Mouse (Mus musculus) heart, postnatal 36 days (tissue): Measurements from ENCODE around the gene Lrrc39. TPM values are rescaled to one million over a fixed set of nuclear protein-coding genes. Genes with fewer than 3 reads are reported as not detected.

Experiments used
- DNase-seq, 2 experiments: peaks; one replicate each; pipeline ENCODE4 v3.0.0; 2021 to 2022
- intact Hi-C: fragments of 180-260 bp; cut with DNase I; formaldehyde crosslinking; loops from one replicate; pipeline ENCODE4 v1.15.1; 2025
- total RNA-seq, 2 experiments: library from RNA; stranded (reverse); gene quantifications; 2 replicates each; pipeline ENCODE4 v1.2.3; 2021

The Lrrc39 gene
- total RNA-seq, 2 experiments from 2014 or later: 74.1 to 75.1 TPM

GRCm38 (mm10) chr3:116601005-116601404 is 38.2 kb downstream of the Lrrc39 start:
- intact Hi-C loops: no loop called here
- DNase-seq: no peak

DNA sequence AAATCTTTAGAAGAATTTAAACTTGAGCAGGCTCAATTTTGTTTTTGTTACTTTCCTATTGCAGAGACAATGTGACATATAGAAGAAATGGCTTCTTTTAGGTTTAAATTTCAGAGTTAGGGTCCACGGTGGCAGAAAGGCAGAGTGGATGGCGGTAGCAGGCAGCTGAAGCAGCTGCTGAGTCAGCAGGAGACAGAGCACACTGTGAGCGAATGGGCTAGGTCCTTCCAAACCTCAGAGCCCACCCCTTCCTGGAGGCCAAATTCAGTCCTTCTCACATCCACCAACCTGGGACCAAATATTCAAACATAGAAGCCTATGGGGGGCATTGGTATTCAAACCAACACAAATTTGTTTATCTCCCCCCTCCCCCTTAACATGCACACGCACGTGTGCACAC is 39.0 kb downstream of the Lrrc39 start:
- intact Hi-C loops: no loop called here
- no peak for DNase-seq

GRCm38 (mm10) chr3:116604570-116604969 is 41.8 kb downstream of the Lrrc39 start:
- DNase-seq: no peak
- intact Hi-C loops: no loop called here

GRCm38 (mm10) chr3:116614295-116614892 is 51.6 kb downstream of the Lrrc39 start, which contains the start of gene Trmt13:
Gene Trmt13 (minus strand): TSS chr3:116614587.
- DNase-seq: no peak
- intact Hi-C loops: no loop called here

DNA sequence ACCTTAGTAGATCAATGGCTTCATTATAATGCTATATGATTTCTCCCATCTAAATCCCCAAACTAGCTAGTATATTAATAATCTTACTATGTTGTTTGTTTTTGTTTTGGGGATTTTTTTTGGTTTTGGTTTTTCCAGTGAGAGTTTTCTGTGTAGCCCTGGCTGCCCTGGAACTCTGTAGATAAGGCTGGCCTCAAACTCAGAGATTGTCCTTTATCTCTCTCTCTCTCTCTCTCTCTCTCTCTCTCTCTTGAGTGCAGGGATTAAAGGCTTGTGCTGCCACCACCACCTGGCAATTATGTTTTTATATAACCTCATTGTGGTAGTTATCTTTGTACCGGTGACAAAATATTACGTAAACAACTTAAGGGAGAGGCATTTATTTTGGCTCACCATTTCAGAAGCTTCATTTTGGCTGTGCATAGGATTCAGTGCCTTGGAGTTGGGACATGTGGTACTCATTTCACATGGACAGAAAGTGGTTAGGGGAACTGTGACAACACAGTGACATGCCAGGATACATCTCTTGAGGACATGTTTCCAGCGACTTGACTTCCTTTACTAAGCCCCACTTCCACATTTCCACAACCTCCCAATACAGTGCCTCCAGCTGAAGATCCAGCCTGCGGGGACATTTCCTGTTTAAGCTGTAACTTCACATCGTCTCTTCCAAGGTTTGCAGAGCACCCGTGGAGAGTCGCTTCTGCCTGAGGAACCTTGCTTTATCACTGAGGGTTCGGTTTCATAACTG is 52.7 kb downstream of the Lrrc39 start:
- intact Hi-C loops: no loop called here
- DNase-seq: no peak

DNA sequence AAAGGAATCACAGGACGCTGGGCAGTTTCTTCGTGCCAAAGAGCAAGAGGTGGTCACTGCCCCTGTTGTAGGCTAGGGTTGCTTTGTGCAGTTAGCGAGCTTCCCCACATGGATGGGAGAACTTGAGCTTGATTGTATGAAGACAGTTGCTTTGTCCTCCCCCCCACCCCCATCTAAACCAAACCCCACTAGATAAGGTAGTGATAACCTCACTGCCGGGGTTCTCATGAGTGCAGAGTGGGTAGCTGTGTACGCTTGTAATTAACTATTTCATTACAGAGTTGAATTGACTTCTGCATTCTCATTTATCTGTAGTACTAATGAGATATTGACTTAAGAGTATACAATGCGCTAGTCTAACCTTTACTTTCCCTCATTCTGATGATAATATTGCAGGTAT is 56.1 kb downstream of the Lrrc39 start:
- intact Hi-C loops: no loop called here
- DNase-seq: no peak

GRCm38 (mm10) chr3:116620636-116621370 is 58.0 kb downstream of the Lrrc39 start:
- intact Hi-C loops: no loop called here

GRCm38 (mm10) chr3:116622641-116623040 is 59.9 kb downstream of the Lrrc39 start:
- no peak for DNase-seq
- intact Hi-C loops: no loop called here

More at GRCm38 (mm10) chr3:116620636-116621370, 58.0 kb downstream of the Lrrc39 start:
- DNase-seq: no peak

GRCm38 (mm10) chr3:116631459-116631858 is 68.7 kb downstream of the Lrrc39 start:
- intact Hi-C loops: no loop called here
- no peak for DNase-seq

Other genes starting within 250 kb of the Lrrc39 start
- gene Cdc14a, start 138.9 kb upstream of the Lrrc39 start, total RNA-seq: 1 to 10 TPM; 3.0 to 4.6 TPM
- gene Rtca, start 54.8 kb upstream of the Lrrc39 start, total RNA-seq: 10 to 100 TPM; 20.2 to 21.0 TPM
- 10 to 100 TPM; 59.8 to 62.9 TPM for gene Dbt, start 49.9 kb upstream of the Lrrc39 start, total RNA-seq
- 1 to 10 TPM; 2.4 to 2.8 TPM for gene Sass6, start 32.0 kb downstream of the Lrrc39 start, total RNA-seq
- gene Trmt13, start 51.6 kb downstream of the Lrrc39 start, total RNA-seq: 1 to 10 TPM; 5.1 to 6.1 TPM
- 10 to 100 TPM; 19.7 to 21.5 TPM for gene Mfsd14a, start 99.7 kb downstream of the Lrrc39 start, total RNA-seq
- not detected for gene Gm43191, start 118.3 kb downstream of the Lrrc39 start, total RNA-seq
- 10 to 100 TPM; 12.8 to 15.3 TPM for gene Slc35a3, start 149.9 kb downstream of the Lrrc39 start, total RNA-seq
- gene Agl, start 245.2 kb downstream of the Lrrc39 start, total RNA-seq: 100 to 1,000 TPM; 189 to 212 TPM